Mouse (Mus musculus): Measurements from ENCODE around the gene Abcg8. TPM values are rescaled to one million over a fixed set of nuclear protein-coding genes. Genes with fewer than 3 reads are reported as not detected.

The Abcg8 gene
- polyA plus RNA-seq, 1 experiment from 2014 or later: 0.58 TPM

DNA sequence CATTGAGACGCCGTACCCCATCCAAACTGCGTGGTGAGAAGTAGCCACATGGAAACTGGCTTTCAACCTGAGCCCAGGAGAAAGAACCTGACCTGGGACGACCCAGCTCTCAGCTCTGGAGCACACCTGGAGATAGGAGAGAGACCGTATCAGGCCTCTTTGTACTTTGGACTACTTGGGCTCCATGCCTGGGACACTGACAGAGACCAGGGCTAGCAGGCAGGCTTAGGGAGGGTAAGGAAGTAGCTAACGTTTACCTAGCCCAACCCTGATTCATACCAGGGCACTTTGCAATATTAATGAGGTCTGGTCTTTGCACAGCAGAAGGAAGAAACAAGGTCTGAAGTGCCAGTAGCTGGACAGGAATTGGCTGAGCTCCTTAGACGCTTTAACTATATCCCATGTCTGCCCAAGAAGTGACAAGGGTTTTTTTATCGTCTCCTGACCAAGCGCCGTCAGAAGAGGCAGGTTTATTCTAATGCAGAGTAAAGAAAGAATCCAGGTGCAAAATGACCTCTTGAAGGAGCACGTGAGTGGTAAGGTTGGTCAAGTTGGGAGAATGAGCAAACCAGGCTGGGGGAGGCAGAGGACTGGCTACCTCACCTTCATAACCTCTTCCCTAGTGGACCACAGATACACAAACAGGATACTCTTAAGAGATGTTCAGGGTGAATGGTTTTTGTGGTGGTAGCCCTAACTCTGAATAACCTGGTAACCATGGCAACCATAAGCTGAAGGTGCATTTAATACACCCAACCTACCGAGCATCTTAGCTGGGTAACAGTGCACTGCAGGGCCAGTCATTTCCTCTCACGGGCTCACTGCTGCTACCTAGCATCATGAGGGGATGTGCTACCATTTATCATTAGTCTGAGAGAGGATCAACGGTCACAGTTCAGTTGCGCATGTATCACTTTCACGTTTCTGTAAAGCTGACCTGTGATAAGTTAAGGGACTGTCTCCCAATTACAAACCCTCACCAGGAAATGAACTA, 3.4 kb upstream of the Abcg8 start:
- Histone ChIP-seq H3K4me3 (ENCODE audit: low read depth, low read length) (no peak overlapping the region), H3K9ac (ENCODE audit: low read depth, low read length) (no peak overlapping the region), H3K9me3 (replicated peaks; ENCODE audit: control insufficient read depth, low read length) (no peaks in the 10 kb centered on the region), H3K4me2 (ENCODE audit: low read depth, low read length) (no peak overlapping the region), H3K27me3 (ENCODE audit: control insufficient read depth, insufficient read depth, low read depth, low read length) (peaks cover 4% of the 10 kb centered on the region), H3K36me3 (ENCODE audit: control insufficient read depth, insufficient read depth) (no peaks in the 10 kb centered on the region), H3K4me1 (ENCODE audit: control insufficient read depth, low read depth, low read length) (no peaks in the 10 kb centered on the region), H3K27ac (ENCODE audit: low read length) (no peak overlapping the region)
- no peak for ATAC-seq (ENCODE audit: low read depth)
- 54% methylated on average over 16 of the region's 16 CpGs for WGBS (ENCODE audit: insufficient replicate concordance)

DNA sequence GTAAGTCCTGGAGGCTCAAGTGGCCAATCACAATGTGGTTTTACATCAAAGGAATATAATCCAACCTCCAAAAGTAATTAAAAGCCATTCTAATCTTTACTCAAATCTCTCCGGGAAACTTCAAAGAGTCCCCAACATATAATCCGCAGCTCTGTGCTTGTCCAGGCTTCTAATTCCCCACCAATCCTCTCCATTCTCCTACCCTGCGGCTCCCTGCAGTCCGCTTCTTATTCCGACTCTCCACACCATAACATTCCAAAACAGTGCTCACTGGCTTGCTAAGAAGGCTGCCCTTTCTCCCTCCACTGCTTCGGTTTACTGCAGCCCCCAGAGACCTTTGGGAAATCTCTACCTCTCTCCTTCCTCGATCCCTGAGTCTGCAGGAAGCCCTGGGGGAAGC, 2.1 kb upstream of the Abcg8 start:
- no peak overlapping the region for H3K27ac ChIP-seq (ENCODE audit: low read length)
- no peaks in the 10 kb centered on the region for H3K9me3 ChIP-seq (replicated peaks; ENCODE audit: control insufficient read depth, low read length)
- ATAC-seq (ENCODE audit: low read depth): no peak
- H3K9ac ChIP-seq (ENCODE audit: low read depth, low read length): no peak overlapping the region
- 57% methylated on average over 7 of the region's 7 CpGs for WGBS (ENCODE audit: insufficient replicate concordance)
- H3K4me1 ChIP-seq (ENCODE audit: control insufficient read depth, low read depth, low read length): no peaks in the 10 kb centered on the region
- no peak overlapping the region for H3K4me2 ChIP-seq (ENCODE audit: low read depth, low read length)
- H3K36me3 ChIP-seq (ENCODE audit: control insufficient read depth, insufficient read depth): no peaks in the 10 kb centered on the region
- H3K4me3 ChIP-seq (ENCODE audit: low read depth, low read length): no peak overlapping the region
- peaks cover 4% of the 10 kb centered on the region for H3K27me3 ChIP-seq (ENCODE audit: control insufficient read depth, insufficient read depth, low read depth, low read length)

DNA sequence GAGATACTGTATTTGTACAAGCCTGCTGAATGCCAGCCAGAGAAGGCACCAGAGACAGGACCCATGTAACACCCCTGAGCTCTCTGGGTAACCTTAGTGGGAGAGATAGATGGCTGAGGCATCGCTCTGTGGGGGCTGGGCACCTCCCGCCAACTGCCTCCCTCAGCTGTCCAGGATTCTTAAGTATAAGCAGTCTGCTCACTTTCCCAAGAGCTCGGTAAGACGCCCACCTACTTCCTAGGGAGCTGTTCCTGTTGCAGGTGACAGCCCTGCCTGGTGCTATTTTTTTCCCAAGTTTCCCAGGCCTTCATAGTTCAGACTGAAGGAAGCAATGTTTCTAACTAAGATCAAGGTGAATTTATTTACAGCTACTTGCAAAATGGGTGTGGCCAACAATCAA, 898 bp upstream of the Abcg8 start:
- no peak overlapping the region for H3K4me2 ChIP-seq (ENCODE audit: low read depth, low read length)
- no peak overlapping the region for H3K27ac ChIP-seq (ENCODE audit: low read length)
- H3K9ac ChIP-seq (ENCODE audit: low read depth, low read length): no peak overlapping the region
- H3K27me3 ChIP-seq (ENCODE audit: control insufficient read depth, insufficient read depth, low read depth, low read length): peaks cover 4% of the 10 kb centered on the region
- no peaks in the 10 kb centered on the region for H3K9me3 ChIP-seq (replicated peaks; ENCODE audit: control insufficient read depth, low read length)
- H3K4me3 ChIP-seq (ENCODE audit: low read depth, low read length): no peak overlapping the region
- no peaks in the 10 kb centered on the region for H3K36me3 ChIP-seq (ENCODE audit: control insufficient read depth, insufficient read depth)
- 42% methylated on average over 4 of the region's 4 CpGs for WGBS (ENCODE audit: insufficient replicate concordance)
- no peak for ATAC-seq (ENCODE audit: low read depth)
- H3K4me1 ChIP-seq (ENCODE audit: control insufficient read depth, low read depth, low read length): no peaks in the 10 kb centered on the region

GRCm38 (mm10) chr17:84677595-84677994, 1.5 kb downstream of the Abcg8 start:
- Histone ChIP-seq H3K36me3 (ENCODE audit: control insufficient read depth, insufficient read depth) (no peaks in the 10 kb centered on the region), H3K27me3 (ENCODE audit: control insufficient read depth, insufficient read depth, low read depth, low read length) (peaks cover 4% of the 10 kb centered on the region), H3K9ac (ENCODE audit: low read depth, low read length) (no peak overlapping the region), H3K4me3 (ENCODE audit: low read depth, low read length) (no peak overlapping the region), H3K4me2 (ENCODE audit: low read depth, low read length) (no peak overlapping the region), H3K9me3 (replicated peaks; ENCODE audit: control insufficient read depth, low read length) (no peaks in the 10 kb centered on the region), H3K27ac (ENCODE audit: low read length) (no peak overlapping the region), H3K4me1 (ENCODE audit: control insufficient read depth, low read depth, low read length) (no peaks in the 10 kb centered on the region)
- ATAC-seq (ENCODE audit: low read depth): no peak
- WGBS (ENCODE audit: insufficient replicate concordance): 53% methylated on average over 11 of the region's 11 CpGs

GRCm38 (mm10) chr17:84681670-84682069, 5.6 kb downstream of the Abcg8 start:
- Histone ChIP-seq H3K27me3 (ENCODE audit: control insufficient read depth, insufficient read depth, low read depth, low read length) (no peaks in the 10 kb centered on the region), H3K27ac (ENCODE audit: low read length) (no peak overlapping the region), H3K4me1 (ENCODE audit: control insufficient read depth, low read depth, low read length) (no peaks in the 10 kb centered on the region), H3K4me3 (ENCODE audit: low read depth, low read length) (no peak overlapping the region), H3K9ac (ENCODE audit: low read depth, low read length) (no peak overlapping the region), H3K36me3 (ENCODE audit: control insufficient read depth, insufficient read depth) (no peaks in the 10 kb centered on the region), H3K4me2 (ENCODE audit: low read depth, low read length) (no peak overlapping the region), H3K9me3 (replicated peaks; ENCODE audit: control insufficient read depth, low read length) (no peaks in the 10 kb centered on the region)
- no peak for ATAC-seq (ENCODE audit: low read depth)
- 50% methylated on average over 3 of the region's 3 CpGs for WGBS (ENCODE audit: insufficient replicate concordance)

DNA sequence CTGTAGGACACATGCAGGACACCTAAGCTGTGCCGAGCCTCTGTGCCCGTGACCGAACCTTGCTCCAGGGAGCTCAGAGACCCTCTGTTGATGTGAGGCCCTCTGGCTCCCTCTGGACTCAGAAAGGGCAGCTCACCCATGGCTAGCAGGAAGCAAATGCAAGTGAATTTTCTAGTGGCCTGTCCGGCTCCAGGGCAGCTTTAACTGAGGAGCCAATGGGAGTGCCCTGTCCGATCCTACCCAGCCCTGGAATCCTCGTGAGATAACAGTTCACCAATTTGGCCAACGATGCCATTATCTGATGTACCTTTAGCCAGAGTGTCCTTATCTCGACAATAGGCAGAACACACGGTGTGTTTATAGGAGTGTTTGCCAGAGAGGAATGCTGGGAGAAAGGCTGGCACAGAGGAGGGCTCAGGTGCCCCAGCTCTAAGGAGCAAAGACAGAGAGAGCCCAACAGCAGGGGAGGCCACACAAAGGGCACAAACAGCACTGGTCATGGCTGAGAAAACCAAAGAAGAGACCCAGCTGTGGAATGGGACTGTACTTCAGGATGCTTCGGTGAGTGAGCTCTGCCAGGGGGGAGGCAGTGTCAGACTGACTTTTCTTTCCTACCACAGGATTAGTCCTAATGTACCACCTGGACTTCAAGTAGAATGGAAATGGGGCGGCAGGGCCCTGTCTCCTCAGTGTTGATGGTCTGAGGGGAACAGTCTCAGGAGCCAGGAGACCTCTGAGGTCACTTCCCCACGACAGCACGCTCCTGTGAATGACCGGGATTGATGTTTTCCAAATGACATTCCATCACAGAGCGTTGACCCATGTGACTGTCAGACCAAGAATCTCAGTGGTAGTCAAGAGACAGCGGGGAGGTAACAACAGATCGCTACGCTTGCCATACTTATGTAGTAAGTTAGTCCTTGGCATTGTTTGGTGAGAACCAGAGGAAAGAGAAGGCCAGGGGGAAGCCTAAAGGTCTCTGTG, 6.9 kb downstream of the Abcg8 start, which contains the start of gene Abcg5:
TSS of gene Abcg5 (minus strand) at position 278 of the 984 bp plus-strand sequence.
- H3K27me3 ChIP-seq (ENCODE audit: control insufficient read depth, insufficient read depth, low read depth, low read length): no peaks in the 10 kb centered on the region
- ATAC-seq (ENCODE audit: low read depth): no peak
- no peaks in the 10 kb centered on the region for H3K36me3 ChIP-seq (ENCODE audit: control insufficient read depth, insufficient read depth)
- no peaks in the 10 kb centered on the region for H3K4me1 ChIP-seq (ENCODE audit: control insufficient read depth, low read depth, low read length)
- no peak within 1 kb of the TSS for H3K27ac ChIP-seq (ENCODE audit: low read length)
- H3K9ac ChIP-seq (ENCODE audit: low read depth, low read length): no peak within 1 kb of the TSS
- H3K9me3 ChIP-seq (replicated peaks; ENCODE audit: control insufficient read depth, low read length): no peaks in the 10 kb centered on the region
- no peak within 1 kb of the TSS for H3K4me2 ChIP-seq (ENCODE audit: low read depth, low read length)
- WGBS (ENCODE audit: insufficient replicate concordance): 50% methylated on average over 18 of the region's 18 CpGs
- H3K4me3 ChIP-seq (ENCODE audit: low read depth, low read length): no peak within 1 kb of the TSS

- Histone ChIP-seq H3K36me3 (ENCODE audit: control insufficient read depth, insufficient read depth) (no peaks in the 10 kb centered on the region), H3K4me2 (ENCODE audit: low read depth, low read length) (no peak overlapping the region), H3K4me3 (ENCODE audit: low read depth, low read length) (no peak overlapping the region), H3K27me3 (ENCODE audit: control insufficient read depth, insufficient read depth, low read depth, low read length) (no peaks in the 10 kb centered on the region), H3K9me3 (replicated peaks; ENCODE audit: control insufficient read depth, low read length) (no peaks in the 10 kb centered on the region), H3K4me1 (ENCODE audit: control insufficient read depth, low read depth, low read length) (no peaks in the 10 kb centered on the region), H3K9ac (ENCODE audit: low read depth, low read length) (no peak overlapping the region), H3K27ac (ENCODE audit: low read length) (no peak overlapping the region)
- WGBS (ENCODE audit: insufficient replicate concordance): 26% methylated on average over 6 of the region's 6 CpGs
- no peak for ATAC-seq (ENCODE audit: low read depth)
These were observed 8.2 kb downstream of the Abcg8 start for GRCm38 (mm10) chr17:84684284-84684683.

DNA sequence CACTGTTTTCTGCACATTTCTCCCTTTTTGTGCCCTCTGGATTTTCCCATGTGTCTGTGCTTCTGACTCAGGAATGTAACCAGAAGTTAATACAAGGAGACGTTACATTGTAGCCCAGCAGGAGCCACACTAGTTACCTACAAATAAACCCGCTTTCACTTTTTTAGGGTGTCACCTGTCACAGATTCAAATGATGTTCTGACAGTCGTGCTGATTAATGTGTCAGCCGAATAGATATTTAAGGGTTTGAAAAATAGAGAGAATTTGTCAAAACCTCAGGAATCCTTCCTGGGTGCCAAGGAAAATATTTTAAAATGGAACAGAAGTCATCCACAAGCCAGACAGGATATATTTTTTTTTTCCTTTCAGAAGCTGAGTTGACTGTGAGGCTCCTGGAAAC, 9.2 kb downstream of the Abcg8 start:
- Histone ChIP-seq H3K27me3 (ENCODE audit: control insufficient read depth, insufficient read depth, low read depth, low read length) (no peaks in the 10 kb centered on the region), H3K27ac (ENCODE audit: low read length) (no peak overlapping the region), H3K9ac (ENCODE audit: low read depth, low read length) (no peak overlapping the region), H3K4me2 (ENCODE audit: low read depth, low read length) (no peak overlapping the region), H3K4me1 (ENCODE audit: control insufficient read depth, low read depth, low read length) (no peaks in the 10 kb centered on the region; the same call in 1 of the 2 replicates), H3K4me3 (ENCODE audit: low read depth, low read length) (no peak overlapping the region), H3K36me3 (ENCODE audit: control insufficient read depth, insufficient read depth) (no peaks in the 10 kb centered on the region), H3K9me3 (replicated peaks; ENCODE audit: control insufficient read depth, low read length) (no peaks in the 10 kb centered on the region)
- WGBS (ENCODE audit: insufficient replicate concordance): 54% methylated on average over 4 of the region's 4 CpGs
- ATAC-seq (ENCODE audit: low read depth): no peak

Measured in liver, embryonic 16.5 days (tissue).